In the genomic region with DNA sequence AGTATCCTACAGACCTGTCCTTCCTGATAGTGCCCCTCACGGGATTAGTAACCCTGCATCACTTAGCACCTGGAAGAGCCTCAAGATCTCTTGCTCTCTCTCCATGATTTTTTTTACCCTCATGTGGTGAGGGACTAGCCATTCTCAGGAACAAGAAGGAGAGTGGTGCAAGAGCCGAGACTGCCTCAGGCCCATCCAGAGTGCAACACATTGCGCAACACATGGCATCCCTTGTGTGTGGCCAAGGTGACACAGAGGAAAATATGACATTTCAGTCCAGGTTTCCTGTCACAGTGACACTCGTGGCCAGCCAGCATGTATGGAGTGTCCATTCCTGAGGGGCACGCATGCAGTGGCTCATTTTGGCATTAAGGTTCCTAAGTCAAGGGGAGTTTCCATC, we compare ENCODE assay signal across 22 mouse cellular contexts. TPM values are rescaled to one million over a fixed set of nuclear protein-coding genes. Genes with fewer than 3 reads are reported as not detected.
"Had no signal": no experiment of that assay in that cellular context is flagged by ENCODE, and none has a peak within 500 bp of the region (broad histone marks: within the 10 kb centered on the region; RNA-seq: fewer than 3 reads in every experiment).

No protein-coding gene starts in this region.

- H3K9me3 ChIP-seq: limb, embryonic 13.5 days; liver, embryonic 13.5 days; midbrain, embryonic 13.5 days; neural tube, embryonic 15.5 days had no signal

- H3K27me3 ChIP-seq: limb, embryonic 13.5 days; liver, embryonic 13.5 days; midbrain, embryonic 13.5 days; neural tube, embryonic 15.5 days had no signal

- H3K4me1 ChIP-seq: liver, embryonic 13.5 days had no signal

- H3K27ac ChIP-seq: layer of hippocampus, adult 2 months; limb, embryonic 13.5 days; liver, embryonic 13.5 days; midbrain, embryonic 13.5 days; neural tube, embryonic 15.5 days had no signal

- H3K36me3 ChIP-seq: midbrain, embryonic 13.5 days; neural tube, embryonic 15.5 days had no signal

- DNase-seq: kidney, adult 8-10 months; kidney, postnatal 36 days; left cerebral cortex, postnatal 4 days; liver, embryonic 13.5 days; lung, adult 2 months; lung, postnatal 4 days; right cerebral cortex, postnatal 4 days; spleen, adult 18-20 months; thymus, adult 18-20 months; thymus, postnatal 14 days had no signal

- H3K4me3 ChIP-seq: layer of hippocampus, adult 2 months; limb, embryonic 13.5 days; liver, embryonic 13.5 days; midbrain, embryonic 13.5 days; neural tube, embryonic 15.5 days had no signal

- ATAC-seq: lung, postnatal 0 days; midbrain, embryonic 13.5 days had no signal

RNA-seq across cellular contexts. Expression of gene Gm11213, which starts 32.4 kb away (rescaled TPM):
- total RNA-seq: layer of hippocampus, adult 2 months; layer of hippocampus, postnatal 10 days; left cerebral cortex, adult 18-20 months; left cerebral cortex, postnatal 10 days; left cerebral cortex, postnatal 4 days; midbrain, postnatal 0 days had no signal
- polyA plus RNA-seq: kidney, embryonic 16.5 days; limb, embryonic 13.5 days; liver, embryonic 13.5 days; lung, adult 2 months; lung, postnatal 0 days; midbrain, embryonic 13.5 days; midbrain, postnatal 0 days; neural tube, embryonic 11.5 days; neural tube, embryonic 15.5 days; stomach, embryonic 14.5 days had no signal

RNA-seq across cellular contexts. Expression of gene Tex48, which starts 49.6 kb away (rescaled TPM):
- total RNA-seq: layer of hippocampus, adult 2 months; layer of hippocampus, postnatal 10 days; left cerebral cortex, adult 18-20 months; left cerebral cortex, postnatal 10 days; left cerebral cortex, postnatal 4 days; midbrain, postnatal 0 days had no signal
- polyA plus RNA-seq: kidney, embryonic 16.5 days; limb, embryonic 13.5 days; liver, embryonic 13.5 days; lung, adult 2 months; lung, postnatal 0 days; midbrain, embryonic 13.5 days; midbrain, postnatal 0 days; neural tube, embryonic 11.5 days; neural tube, embryonic 15.5 days; stomach, embryonic 14.5 days had no signal
